Mouse (Mus musculus): ENCODE measurements at regions not wholly inside any gene's neighbourhood (a gene's known extent, or its start where the extent isn't known, plus 50 kb on each side); places are given as distances from the start of the nearest gene placed in this dataset.
A peak's percentile ranks its signal among the peaks of the same experiment; 100 is the strongest.

- no peak for DNase-seq (ENCODE audit: low spot score in 2 of 2)
Observed at GRCm38 (mm10) chr9:52301521-52301920, 133.1 kb upstream of the Zc3h12c start.

DNA sequence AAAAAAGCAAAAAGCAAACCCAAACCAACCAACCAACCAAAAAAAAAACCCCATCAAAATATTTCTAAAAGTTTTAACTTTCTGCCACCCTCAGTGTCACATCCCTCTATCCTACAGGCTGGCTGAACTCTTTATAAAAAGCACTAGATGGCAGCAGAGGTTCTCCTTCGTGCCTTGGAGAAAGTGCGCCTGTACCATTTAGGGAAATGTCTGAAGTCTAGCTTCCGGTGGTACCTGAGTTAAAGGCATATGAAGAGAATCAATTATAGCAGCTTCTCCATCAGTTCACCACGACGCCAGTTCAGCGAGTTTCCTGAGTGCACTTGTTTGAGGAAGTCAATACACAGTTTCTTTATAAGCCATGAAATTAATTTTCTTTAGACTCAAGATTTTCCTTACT lies 130.0 kb upstream of the Zc3h12c start:
- DNase-seq (ENCODE audit: low spot score in 2 of 2) = no peak

GRCm38 (mm10) chr9:52294699-52295098 lies 126.3 kb upstream of the Zc3h12c start:
- no peak for DNase-seq (ENCODE audit: low spot score in 2 of 2)

DNA sequence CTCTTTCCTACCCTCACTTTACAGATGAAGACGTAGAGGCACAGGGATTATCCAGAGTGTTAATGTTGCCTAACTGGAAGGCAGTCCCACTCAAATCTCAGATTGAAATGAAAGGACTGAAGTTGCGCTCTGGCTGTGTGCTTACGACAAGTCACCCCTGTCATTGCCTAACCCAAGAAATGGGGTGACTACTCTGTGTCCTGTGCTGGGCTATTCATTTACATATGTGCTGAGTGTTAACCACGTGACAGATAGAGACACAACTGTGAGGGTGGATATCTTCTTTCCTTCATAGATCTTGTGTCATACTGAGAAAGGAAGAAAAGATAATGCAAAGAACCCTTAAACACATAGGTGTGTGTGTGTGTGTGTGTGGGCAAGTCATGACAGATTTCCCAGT lies 120.7 kb upstream of the Zc3h12c start:
- DNase-seq (ENCODE audit: low spot score in 2 of 2) = no peak

DNA sequence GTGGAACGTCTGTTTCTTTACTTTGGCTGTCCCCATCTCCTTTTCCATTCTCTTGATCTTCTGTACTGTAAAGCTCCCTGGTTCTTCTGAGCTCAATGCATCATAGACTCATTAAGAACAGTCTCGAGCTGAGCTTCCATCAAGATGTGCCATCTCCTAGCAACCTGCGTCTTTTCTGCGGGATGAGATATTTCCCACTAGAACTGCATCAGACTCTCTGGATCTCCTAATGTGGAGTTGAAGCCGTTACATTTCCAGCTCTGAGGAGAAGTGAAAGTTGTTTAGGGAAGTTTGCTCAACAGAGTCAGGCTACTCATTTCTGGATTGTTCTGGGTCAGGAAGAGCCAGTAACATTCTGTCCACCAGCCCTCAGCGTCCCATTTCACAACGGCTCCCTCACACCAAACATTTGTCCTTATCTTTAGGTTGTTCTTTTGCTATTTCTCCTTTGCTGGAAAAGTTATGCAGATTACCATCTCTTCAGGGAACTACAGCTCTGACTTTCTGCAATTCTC lies 119.4 kb upstream of the Zc3h12c start:
- no peak for DNase-seq (ENCODE audit: low spot score in 2 of 2)

DNA sequence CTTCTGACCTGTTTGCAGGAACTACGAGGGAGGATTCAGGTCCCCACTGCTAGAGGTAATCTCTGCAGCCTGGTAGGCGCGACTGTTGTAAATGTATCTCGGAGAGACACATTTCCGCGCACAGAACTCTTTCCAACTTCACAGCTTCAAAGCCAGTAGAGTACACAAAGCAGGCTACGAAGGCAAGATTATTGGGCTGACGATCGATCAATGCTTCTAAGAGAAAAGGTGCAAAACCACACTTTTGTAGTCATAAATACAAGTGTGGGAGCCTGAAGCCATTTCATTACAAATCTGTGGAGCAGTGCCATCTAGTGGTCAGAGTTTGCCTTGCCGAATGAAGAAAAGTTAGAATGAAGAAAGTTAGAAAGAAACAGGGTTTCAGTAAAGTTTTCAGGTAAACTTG lies 118.9 kb upstream of the Zc3h12c start:
- DNase-seq (ENCODE audit: low spot score in 2 of 2) = peak; percentile 20 to 58

DNA sequence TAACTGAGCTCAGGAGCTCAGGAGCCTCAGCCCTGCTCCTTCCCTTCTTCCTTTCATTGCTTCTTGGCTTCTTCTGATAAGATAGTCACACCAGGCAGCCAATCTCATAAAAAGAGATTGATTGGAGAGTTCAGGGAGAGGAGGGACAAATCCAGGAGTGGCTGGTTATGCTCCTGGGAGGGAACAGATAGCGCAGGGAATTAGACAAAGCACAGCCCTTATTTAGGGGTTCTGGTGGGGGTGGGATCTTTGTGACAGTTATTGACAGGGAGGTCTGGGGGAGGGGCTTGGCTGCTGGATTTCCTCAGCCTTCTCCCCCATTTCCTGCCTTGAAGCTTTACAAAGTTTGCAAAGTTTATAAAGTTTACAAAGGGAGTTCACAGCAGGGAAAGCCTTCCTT lies 117.7 kb upstream of the Zc3h12c start:
- no peak for DNase-seq (ENCODE audit: low spot score in 2 of 2)

DNA sequence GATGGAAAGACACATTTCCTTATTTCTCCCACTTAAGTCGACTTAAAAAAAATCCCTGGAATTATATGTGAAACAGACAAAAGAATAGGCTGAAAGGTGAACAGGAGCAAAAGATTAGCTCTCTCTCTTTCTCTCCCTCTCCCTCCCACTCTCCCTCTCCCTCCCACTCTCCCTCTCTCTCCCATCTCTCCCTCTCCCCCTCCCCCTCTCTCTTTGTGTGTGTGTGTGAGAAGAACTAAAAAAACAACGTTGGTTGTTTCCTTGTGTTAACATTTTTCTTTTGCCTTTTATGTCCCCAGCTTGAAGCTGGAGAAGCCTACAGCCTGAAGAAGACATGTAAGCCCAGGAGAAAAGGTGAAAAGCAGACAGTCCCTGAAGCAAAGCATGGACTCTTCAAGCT lies 115.2 kb upstream of the Zc3h12c start:
- DNase-seq (ENCODE audit: low spot score in 2 of 2) = no peak

DNA sequence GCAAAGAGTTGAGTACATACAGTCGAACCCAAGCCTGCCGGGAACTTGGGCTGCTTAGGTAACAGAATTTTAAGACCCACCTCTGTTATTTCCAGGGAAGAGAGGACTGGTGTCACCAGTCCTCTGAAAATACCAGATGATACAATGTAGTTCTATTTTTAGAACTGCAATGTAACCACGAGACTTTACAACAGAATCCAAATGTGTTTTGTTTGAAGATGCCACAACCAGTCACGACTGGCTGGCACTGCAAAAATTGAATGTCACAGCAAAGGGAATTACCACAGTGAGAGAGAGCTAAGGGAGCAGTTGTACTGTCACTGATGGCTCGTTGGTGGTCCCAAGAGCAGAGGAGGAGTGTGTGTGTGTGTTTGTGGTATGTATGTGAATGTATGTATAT lies 112.6 kb upstream of the Zc3h12c start:
- DNase-seq (ENCODE audit: low spot score in 2 of 2) = no peak

GRCm38 (mm10) chr9:52280556-52280955 lies 112.2 kb upstream of the Zc3h12c start:
- DNase-seq (ENCODE audit: low spot score in 2 of 2) = no peak

- no peak for DNase-seq (ENCODE audit: low spot score in 2 of 2)
Observed at GRCm38 (mm10) chr9:52278701-52279023, 110.3 kb upstream of the Zc3h12c start.

DNA sequence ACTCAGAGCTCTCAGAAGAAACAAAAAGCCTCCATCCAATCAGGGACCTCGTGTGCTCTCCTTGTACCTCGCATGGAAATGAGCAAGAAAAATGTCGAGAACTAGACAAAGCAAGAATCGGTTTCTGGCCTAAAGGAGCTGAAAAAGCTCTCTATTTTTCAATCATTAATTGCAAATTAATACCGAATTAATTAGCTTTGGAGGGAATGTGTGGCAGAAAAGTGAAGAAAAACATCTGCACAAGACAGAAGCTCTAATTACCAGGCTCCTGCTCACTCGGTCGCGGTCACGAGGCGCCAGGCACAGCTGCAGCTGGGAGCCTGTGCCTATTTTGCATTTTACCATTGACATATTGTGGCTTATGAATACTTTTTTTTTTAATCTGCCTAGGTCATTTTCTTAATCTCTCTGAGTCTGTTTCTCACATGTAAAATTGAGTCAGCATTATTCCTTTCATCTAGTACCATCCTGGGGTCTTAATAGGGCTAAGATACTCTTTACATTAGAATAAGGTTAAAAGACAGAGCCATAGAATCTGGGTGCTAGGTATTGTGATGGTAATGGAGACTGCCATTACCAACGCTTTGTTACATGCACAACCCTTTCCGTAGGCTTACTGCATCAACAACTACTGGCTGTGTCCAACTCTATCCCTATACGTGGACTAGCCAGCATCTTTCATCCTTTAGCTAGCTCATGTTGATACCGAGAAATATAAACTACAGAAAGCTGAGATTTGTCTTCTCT lies 109.8 kb upstream of the Zc3h12c start:
- no peak for DNase-seq (ENCODE audit: low spot score in 2 of 2)

- no peak for DNase-seq (ENCODE audit: low spot score in 2 of 2)
Observed at GRCm38 (mm10) chr9:52273994-52274393, 105.6 kb upstream of the Zc3h12c start.

GRCm38 (mm10) chr9:52272668-52273067 lies 104.3 kb upstream of the Zc3h12c start:
- no peak for DNase-seq (ENCODE audit: low spot score in 2 of 2)

- no peak for DNase-seq (ENCODE audit: low spot score in 2 of 2)
Observed at GRCm38 (mm10) chr9:52271345-52272116, 103.2 kb upstream of the Zc3h12c start.

DNA sequence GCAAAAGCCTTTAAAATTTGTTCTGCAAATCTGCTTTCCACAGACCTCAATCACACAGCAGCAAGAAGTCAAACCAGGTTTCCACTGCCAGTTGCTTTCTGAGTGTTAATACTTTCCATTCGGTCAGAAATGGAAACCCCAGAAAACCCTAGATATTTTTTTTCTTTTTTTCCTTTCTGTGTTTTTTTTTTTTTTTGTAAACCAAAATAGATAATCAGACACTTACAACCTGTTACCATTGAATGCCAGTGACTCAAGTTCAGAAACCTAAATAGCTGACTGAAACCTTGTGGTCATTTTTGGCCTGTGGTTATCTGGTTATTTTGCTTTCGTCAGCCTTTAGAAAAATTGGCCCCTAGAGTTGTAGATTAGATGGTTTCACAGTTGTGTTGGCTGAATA lies 93.2 kb upstream of the Zc3h12c start:
- no peak for DNase-seq (ENCODE audit: low spot score in 2 of 2)

DNA sequence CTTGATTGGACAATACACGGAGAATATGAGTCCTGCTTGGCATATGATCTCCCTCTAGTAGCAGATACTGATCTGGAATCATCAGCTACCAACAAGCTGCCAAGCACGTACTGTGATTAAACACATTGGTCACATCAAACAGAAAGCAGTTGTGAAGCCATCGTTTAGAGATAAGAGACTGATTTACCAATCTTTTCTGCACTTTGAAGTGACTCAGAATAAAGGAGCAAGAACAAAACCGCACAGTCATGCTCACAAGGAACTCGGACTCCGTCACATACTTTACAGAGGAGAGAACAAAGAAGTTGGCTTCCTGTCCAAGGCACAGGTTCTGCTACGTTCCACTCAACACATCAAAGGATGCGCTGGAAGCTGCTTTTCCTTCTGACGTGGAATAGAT lies 91.1 kb upstream of the Zc3h12c start:
- no peak for DNase-seq (ENCODE audit: low spot score in 2 of 2)

DNA sequence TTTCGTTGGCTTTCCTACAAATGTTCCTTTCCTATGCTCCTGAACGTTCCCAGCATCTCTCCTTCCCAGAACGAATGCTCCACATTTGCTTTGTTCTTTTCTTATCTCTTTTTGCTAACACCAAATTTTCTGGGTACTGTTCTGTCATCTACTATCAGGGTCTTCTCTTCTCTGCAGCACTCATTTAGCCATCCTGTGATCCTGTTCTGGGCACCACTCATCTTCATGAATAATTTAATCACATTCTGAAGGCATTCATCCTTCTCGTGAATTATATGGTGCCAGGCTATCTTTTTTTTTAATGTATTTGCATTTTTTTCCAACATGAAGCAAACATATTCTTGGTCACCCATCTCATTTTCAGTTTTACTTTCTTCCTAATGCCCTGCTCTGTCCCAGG lies 87.3 kb upstream of the Zc3h12c start:
- DNase-seq (ENCODE audit: low spot score in 2 of 2) = no peak

GRCm38 (mm10) chr9:52254475-52254874 lies 86.1 kb upstream of the Zc3h12c start:
- no peak for DNase-seq (ENCODE audit: low spot score in 2 of 2)

- DNase-seq (ENCODE audit: low spot score in 2 of 2) = no peak
Observed at GRCm38 (mm10) chr9:52251455-52251854, 83.1 kb upstream of the Zc3h12c start.

DNA sequence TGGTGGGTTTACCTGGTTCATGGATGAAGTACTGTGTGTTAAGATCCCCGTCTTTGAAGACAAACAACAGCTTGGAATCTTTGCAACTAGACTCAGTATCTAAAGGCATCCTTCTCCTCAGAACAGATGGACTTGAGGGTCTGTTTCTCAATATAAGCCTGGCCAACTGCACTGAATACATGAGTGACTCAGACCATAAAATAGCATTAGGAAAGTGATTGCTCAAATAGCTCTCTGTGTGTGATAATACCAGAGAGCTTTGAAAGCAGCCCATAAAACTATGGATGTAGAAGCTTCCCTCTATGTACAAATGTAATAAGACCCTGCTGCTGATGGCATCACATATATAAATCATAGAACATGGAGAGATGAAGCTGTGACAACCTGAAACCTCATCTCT lies 78.3 kb upstream of the Zc3h12c start:
- no peak for DNase-seq (ENCODE audit: low spot score in 2 of 2)

GRCm38 (mm10) chr9:52244081-52244480 lies 75.7 kb upstream of the Zc3h12c start:
- DNase-seq (ENCODE audit: low spot score in 2 of 2) = no peak

DNA sequence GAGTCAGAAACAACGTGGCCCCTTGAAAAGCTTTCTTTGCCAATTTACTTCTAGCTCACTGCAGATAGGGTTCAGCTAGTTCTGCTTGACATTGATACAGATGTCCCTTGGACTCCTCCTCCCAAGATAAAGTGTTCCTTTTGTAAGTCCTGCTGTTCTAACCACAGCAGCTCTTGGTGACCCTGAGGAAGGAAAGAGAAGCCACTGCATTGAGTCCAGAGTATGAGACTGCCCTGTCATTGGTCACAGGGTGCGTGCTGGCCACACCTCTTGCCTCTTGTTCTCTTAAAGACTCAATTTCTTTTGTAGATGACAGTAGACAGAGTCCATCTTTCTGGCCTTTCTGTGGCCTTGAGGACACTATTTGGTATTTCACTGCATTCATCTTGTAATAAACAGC lies 74.7 kb upstream of the Zc3h12c start:
- DNase-seq (ENCODE audit: low spot score in 2 of 2) = no peak
